Mouse (Mus musculus) hindbrain, embryonic 13.5 days (tissue): ENCODE measurements around the gene Ugp2. TPM values are rescaled to one million over a fixed set of nuclear protein-coding genes. Genes with fewer than 3 reads are reported as not detected.

Source experiments
- ATAC-seq: fragments of 200-750 bp; cut with Nextera tagmentation; 2 replicates; pipeline ENCODE4 v1.8.0; 2017; ENCODE audit warnings: moderate TSS enrichment; ENCODE audit not compliant: low FRiP score
- H3K27ac ChIP-seq: fragments of 300-500 bp; sonication (generic); 2 replicates; pipeline ENCODE4 v1.5.1; 2015; ENCODE audit warnings: inconsistent platforms, mild to moderate bottlenecking, moderate library complexity
- H3K27me3 ChIP-seq: fragments of 300-500 bp; sonication (generic); 2 replicates; pipeline ENCODE4 v1.6.1; 2015; ENCODE audit warnings: mild to moderate bottlenecking, inconsistent platforms
- H3K36me3 ChIP-seq: fragments of 300-500 bp; sonication (generic); 2 replicates; pipeline ENCODE4 v1.6.1; 2015; ENCODE audit warnings: mild to moderate bottlenecking, inconsistent platforms
- H3K4me1 ChIP-seq: fragments of 300-500 bp; sonication (generic); replicated peaks from 2 replicates; pipeline ENCODE4 v1.6.1; 2015; ENCODE audit warnings: inconsistent platforms
- H3K4me2 ChIP-seq: fragments of 300-500 bp; sonication (generic); 2 replicates; pipeline ENCODE4 v1.6.1; 2015; ENCODE audit warnings: inconsistent platforms, mild to moderate bottlenecking, moderate library complexity
- H3K4me3 ChIP-seq: fragments of 300-500 bp; sonication (generic); 2 replicates; pipeline ENCODE4 v1.5.1; 2015; ENCODE audit warnings: mild to moderate bottlenecking, inconsistent platforms
- H3K9ac ChIP-seq: fragments of 300-500 bp; sonication (generic); 2 replicates; pipeline ENCODE4 v1.6.1; 2015; ENCODE audit warnings: mild to moderate bottlenecking, inconsistent platforms
- H3K9me3 ChIP-seq: fragments of 300-500 bp; sonication (generic); 2 replicates; pipeline ENCODE4 v1.6.1; 2016; ENCODE audit warnings: inconsistent platforms
- WGBS: fragments of 180-500 bp; shearing (Covaris S2); methylation state at CpG from one replicate; pipeline ENCODE4 v1.1.7; 2015; 5-methylcytosine and 5-hydroxymethylcytosine counted together
- polyA plus RNA-seq: library from polyadenylated mRNA; unstranded; fragments of >200 nt; fragmentation: Nextera tagmentation; extraction: Ambion mirVana; gene quantifications from 2 replicates; pipeline ENCODE4 v1.2.1, GENCODE M21; 2015

Ugp2 gene
- polyA plus RNA-seq, 1 experiment from 2014 or later, result 71.6 TPM

- H3K9ac ChIP-seq, result peak overlapping the region; percentile 87
- no peaks in the 10 kb centered on the region for H3K27me3 ChIP-seq
- peak overlapping the region; percentile 90 for H3K4me3 ChIP-seq
- H3K9me3 ChIP-seq, result no peaks in the 10 kb centered on the region
- peaks cover 24% of the 10 kb centered on the region for H3K4me1 ChIP-seq
- WGBS, result 27% methylated on average over 9 of the region's 9 CpGs
- no peak for ATAC-seq
- H3K27ac ChIP-seq, result no peak overlapping the region
- peak overlapping the region; percentile 68 for H3K4me2 ChIP-seq
- H3K36me3 ChIP-seq, result no peaks in the 10 kb centered on the region
Observed at GRCm38 (mm10) chr11:21369248-21370016, 1.6 kb downstream of the Ugp2 start.

- no peaks in the 10 kb centered on the region for H3K36me3 ChIP-seq
- no peaks in the 10 kb centered on the region for H3K9me3 ChIP-seq
- H3K27me3 ChIP-seq, result no peaks in the 10 kb centered on the region
- peaks cover 24% of the 10 kb centered on the region for H3K4me1 ChIP-seq
- peak overlapping the region; percentile 68 for H3K4me2 ChIP-seq
- no peak for ATAC-seq
- no peak overlapping the region for H3K9ac ChIP-seq
- WGBS, result 59% methylated on average over 7 of the region's 7 CpGs
- H3K27ac ChIP-seq, result no peak overlapping the region
- peak overlapping the region; percentile 90; the same call in 1 of the 2 replicates for H3K4me3 ChIP-seq
Observed at GRCm38 (mm10) chr11:21368466-21368865, 2.5 kb downstream of the Ugp2 start.

- no peak for ATAC-seq
- Histone ChIP-seq H3K4me1 (peaks cover 2% of the 10 kb centered on the region), H3K27ac (no peak overlapping the region), H3K4me2 (no peak overlapping the region), H3K27me3 (no peaks in the 10 kb centered on the region), H3K4me3 (no peak overlapping the region), H3K9me3 (no peaks in the 10 kb centered on the region), H3K36me3 (no peaks in the 10 kb centered on the region), H3K9ac (no peak overlapping the region)
- WGBS, result 94% methylated on average over 4 of the region's 4 CpGs
Observed at GRCm38 (mm10) chr11:21363144-21363940, 7.7 kb downstream of the Ugp2 start.

GRCm38 (mm10) chr11:21351296-21351695, 19.7 kb downstream of the Ugp2 start:
- ATAC-seq, result no peak
- Histone ChIP-seq H3K4me3 (no peak overlapping the region), H3K4me1 (no peaks in the 10 kb centered on the region; the same call in 1 of the 2 replicates), H3K9me3 (no peaks in the 10 kb centered on the region), H3K27me3 (no peaks in the 10 kb centered on the region), H3K27ac (no peak overlapping the region), H3K4me2 (no peak overlapping the region), H3K36me3 (peaks cover 22% of the 10 kb centered on the region), H3K9ac (no peak overlapping the region)
- WGBS, result 92% methylated on average over 7 of the region's 7 CpGs

GRCm38 (mm10) chr11:21348890-21349289, 22.1 kb downstream of the Ugp2 start:
- Histone ChIP-seq H3K36me3 (peaks cover 27% of the 10 kb centered on the region), H3K4me2 (no peak overlapping the region), H3K4me3 (no peak overlapping the region), H3K9ac (no peak overlapping the region), H3K9me3 (no peaks in the 10 kb centered on the region), H3K27ac (no peak overlapping the region), H3K27me3 (no peaks in the 10 kb centered on the region), H3K4me1 (no peaks in the 10 kb centered on the region; the same call in 1 of the 2 replicates)
- 76% methylated on average over 2 of the region's 2 CpGs for WGBS
- no peak for ATAC-seq

DNA sequence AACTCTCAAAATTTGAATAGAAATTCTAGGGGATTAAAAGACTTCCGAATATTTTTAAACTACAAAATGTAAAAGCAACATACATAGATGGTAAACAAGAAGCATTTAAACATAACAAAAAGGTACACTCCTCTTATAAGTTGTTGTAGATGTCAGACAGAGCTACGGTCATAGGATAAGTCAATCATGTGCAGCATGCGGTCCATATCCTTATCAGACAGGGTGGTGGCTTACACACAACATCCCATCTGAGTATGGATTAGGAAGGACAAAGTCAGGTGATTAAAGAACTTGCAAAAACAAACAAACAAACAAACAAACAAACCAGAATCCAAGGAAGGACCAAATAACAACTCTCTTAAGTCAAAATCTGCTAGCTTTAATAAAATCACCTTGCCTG, 25.0 kb downstream of the Ugp2 start:
- H3K9ac ChIP-seq, result no peak overlapping the region
- WGBS, result 100% methylated on average over 3 of the region's 3 CpGs
- no peaks in the 10 kb centered on the region for H3K9me3 ChIP-seq
- ATAC-seq, result no peak
- H3K27me3 ChIP-seq, result no peaks in the 10 kb centered on the region
- no peak overlapping the region for H3K4me2 ChIP-seq
- peaks cover 31% of the 10 kb centered on the region for H3K36me3 ChIP-seq
- no peaks in the 10 kb centered on the region; the same call in 1 of the 2 replicates for H3K4me1 ChIP-seq
- H3K27ac ChIP-seq, result no peak overlapping the region
- no peak overlapping the region for H3K4me3 ChIP-seq

GRCm38 (mm10) chr11:21343490-21343889, 27.5 kb downstream of the Ugp2 start:
- H3K36me3 ChIP-seq, result peaks cover 24% of the 10 kb centered on the region
- 97% methylated on average over 5 of the region's 5 CpGs for WGBS

DNA sequence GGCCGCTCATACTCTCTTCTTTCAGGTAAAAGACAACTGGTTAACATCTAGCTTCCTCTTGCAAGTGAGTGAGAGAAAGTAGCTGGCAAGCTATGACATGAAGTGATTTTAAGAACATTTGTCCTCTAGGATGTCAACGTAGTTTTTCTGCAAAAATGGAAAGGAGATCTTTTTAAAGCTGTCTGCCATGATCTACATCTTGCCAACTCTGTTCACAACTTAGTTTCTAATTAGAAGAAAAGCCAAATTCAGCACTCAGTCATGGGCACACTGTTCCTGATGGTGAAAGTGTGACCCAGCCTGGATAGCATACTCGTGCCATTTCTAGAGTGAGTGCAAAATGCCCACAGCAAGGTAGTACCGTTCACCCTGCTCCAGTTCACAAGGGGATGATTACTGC, 31.9 kb downstream of the Ugp2 start:
- WGBS, result 95% methylated on average over 4 of the region's 4 CpGs

More at GRCm38 (mm10) chr11:21343490-21343889, 27.5 kb downstream of the Ugp2 start:
- H3K27me3 ChIP-seq, result no peaks in the 10 kb centered on the region
- no peak for ATAC-seq
- H3K9me3 ChIP-seq, result no peaks in the 10 kb centered on the region
- H3K4me2 ChIP-seq, result no peak overlapping the region
- H3K9ac ChIP-seq, result no peak overlapping the region
- H3K4me3 ChIP-seq, result no peak overlapping the region
- no peaks in the 10 kb centered on the region for H3K4me1 ChIP-seq
- no peak overlapping the region for H3K27ac ChIP-seq

GRCm38 (mm10) chr11:21337855-21338254, 33.1 kb downstream of the Ugp2 start:
- no peak overlapping the region for H3K9ac ChIP-seq
- no peak overlapping the region for H3K27ac ChIP-seq
- peaks cover 10% of the 10 kb centered on the region for H3K36me3 ChIP-seq
- no peaks in the 10 kb centered on the region for H3K9me3 ChIP-seq
- no peaks in the 10 kb centered on the region for H3K4me1 ChIP-seq
- H3K4me2 ChIP-seq, result no peak overlapping the region
- H3K4me3 ChIP-seq, result no peak overlapping the region
- no peak for ATAC-seq
- H3K27me3 ChIP-seq, result no peaks in the 10 kb centered on the region
- WGBS, result 87% methylated on average over 1 of the region's 1 CpGs

More for the DNA sequence above, 31.9 kb downstream of the Ugp2 start:
- Histone ChIP-seq H3K4me2 (no peak overlapping the region), H3K36me3 (peaks cover 15% of the 10 kb centered on the region), H3K9me3 (no peaks in the 10 kb centered on the region), H3K4me1 (no peaks in the 10 kb centered on the region), H3K4me3 (no peak overlapping the region), H3K27ac (no peak overlapping the region), H3K27me3 (no peaks in the 10 kb centered on the region), H3K9ac (no peak overlapping the region)
- ATAC-seq, result no peak

- Histone ChIP-seq H3K4me1 (no peaks in the 10 kb centered on the region), H3K27ac (no peak overlapping the region), H3K9ac (no peak overlapping the region), H3K4me2 (no peak overlapping the region), H3K9me3 (no peaks in the 10 kb centered on the region), H3K27me3 (no peaks in the 10 kb centered on the region), H3K36me3 (peaks cover 41% of the 10 kb centered on the region), H3K4me3 (no peak overlapping the region)
- WGBS, result 94% methylated on average over 5 of the region's 5 CpGs
- no peak for ATAC-seq
Observed at GRCm38 (mm10) chr11:21332639-21333295, 38.2 kb downstream of the Ugp2 start.

DNA sequence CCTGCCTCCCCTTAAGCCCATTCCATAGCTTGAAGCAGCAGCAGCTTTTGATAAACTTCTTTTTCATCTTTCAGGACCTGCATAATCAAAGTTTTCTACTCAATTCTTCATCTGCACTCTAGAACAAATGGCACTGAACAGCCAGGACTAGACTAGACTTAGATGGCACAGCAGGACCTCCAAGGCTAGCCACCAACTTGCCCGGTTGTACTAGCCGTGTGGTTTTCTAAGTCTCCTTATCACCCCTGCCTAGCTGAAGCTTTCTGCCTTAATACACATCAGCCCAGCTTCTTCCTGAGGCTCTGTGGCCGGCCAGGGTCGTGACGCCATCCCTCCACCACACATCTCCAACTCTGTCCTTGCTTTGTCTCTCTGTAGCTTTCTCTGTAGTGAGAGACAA, 42.9 kb downstream of the Ugp2 start:
- no peak overlapping the region for H3K4me3 ChIP-seq
- ATAC-seq, result no peak
- H3K27ac ChIP-seq, result no peak overlapping the region
- H3K9ac ChIP-seq, result no peak overlapping the region
- 93% methylated on average over 5 of the region's 5 CpGs for WGBS
- H3K4me2 ChIP-seq, result no peak overlapping the region
- no peaks in the 10 kb centered on the region for H3K27me3 ChIP-seq
- H3K4me1 ChIP-seq, result no peaks in the 10 kb centered on the region
- H3K9me3 ChIP-seq, result no peaks in the 10 kb centered on the region
- H3K36me3 ChIP-seq, result peaks cover 63% of the 10 kb centered on the region

DNA sequence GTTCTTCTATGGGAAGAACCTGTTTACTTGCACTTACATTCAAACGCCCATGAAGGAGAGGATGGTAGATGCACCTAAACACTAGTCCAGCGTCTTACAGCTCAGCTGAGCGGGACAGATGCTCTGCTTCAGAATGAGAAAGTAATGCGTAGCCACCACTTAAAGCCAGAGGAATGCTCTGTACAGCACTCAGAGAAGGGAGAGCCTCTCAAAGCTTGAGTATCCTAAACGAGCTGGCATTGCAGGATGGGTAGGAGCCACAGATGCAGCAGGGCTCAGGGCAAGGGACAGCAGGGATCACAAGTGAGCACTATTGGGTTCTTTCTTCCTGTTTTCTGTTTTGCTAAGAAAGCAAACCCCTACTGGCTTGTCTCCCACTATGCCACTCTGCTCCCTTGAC, 43.5 kb downstream of the Ugp2 start:
- Histone ChIP-seq H3K4me2 (no peak overlapping the region), H3K27me3 (no peaks in the 10 kb centered on the region), H3K4me3 (no peak overlapping the region), H3K9ac (no peak overlapping the region), H3K9me3 (no peaks in the 10 kb centered on the region), H3K27ac (no peak overlapping the region), H3K36me3 (peaks cover 59% of the 10 kb centered on the region), H3K4me1 (no peaks in the 10 kb centered on the region)
- ATAC-seq, result no peak
- 93% methylated on average over 5 of the region's 5 CpGs for WGBS
